Mouse (Mus musculus) small intestine, adult 2 months (tissue): Measurements from ENCODE around the gene Gm13420. TPM values are rescaled to one million over a fixed set of nuclear protein-coding genes. Genes with fewer than 3 reads are reported as not detected.

ENCODE experiments used
- H3K27ac ChIP-seq: fragments of 200-500 bp; 2 replicates; pipeline ENCODE4 v1.5.1; 2012; ENCODE audit warnings: low read depth, low read length, control low read depth, inconsistent platforms; ENCODE audit not compliant: insufficient read depth
- H3K27me3 ChIP-seq: fragments of 200-500 bp; 2 replicates; pipeline ENCODE4 v1.6.1; 2012; ENCODE audit warnings: mild to moderate bottlenecking, moderate library complexity, low read length, inconsistent platforms; ENCODE audit not compliant: control insufficient read depth, insufficient read depth
- H3K36me3 ChIP-seq: fragments of 200-500 bp; 2 replicates; pipeline ENCODE4 v1.6.1; 2012; ENCODE audit warnings: mild to moderate bottlenecking, low read length, control low read depth, inconsistent platforms; ENCODE audit not compliant: control insufficient read depth, insufficient read depth
- H3K4me1 ChIP-seq: fragments of 200-500 bp; 2 replicates; pipeline ENCODE4 v1.6.1; 2012; ENCODE audit warnings: low read length, inconsistent platforms, mixed read lengths; ENCODE audit not compliant: control insufficient read depth, insufficient read depth, insufficient read length
- H3K4me3 ChIP-seq: fragments of 200-500 bp; 2 replicates; pipeline ENCODE4 v1.5.1; 2012; ENCODE audit warnings: low read depth, mild to moderate bottlenecking, control low read depth, inconsistent platforms, low read length, moderate library complexity
- CTCF ChIP-seq: fragments of 200-500 bp; IDR thresholded peaks from 2 replicates; pipeline ENCODE4 v1.5.1; 2012; ENCODE audit warnings: low read depth, mild to moderate bottlenecking, control low read depth, inconsistent platforms, low read length, moderate library complexity, mixed read lengths; ENCODE audit not compliant: insufficient replicate concordance, insufficient read length; ENCODE audit errors: extremely low read depth
- POLR2A ChIP-seq: fragments of 200-500 bp; IDR thresholded peaks from 2 replicates; pipeline ENCODE4 v1.6.1; 2012; ENCODE audit warnings: low read depth, mild to moderate bottlenecking, control low read depth, inconsistent platforms, low read length, moderate library complexity
- WGBS: fragments of 180-500 bp; shearing (Covaris S2); methylation state at CpG from one replicate; pipeline ENCODE4 v1.1.7; 2018; 5-methylcytosine and 5-hydroxymethylcytosine counted together
- polyA plus RNA-seq: library from polyadenylated mRNA; depleted of rRNA; stranded (reverse); fragments of >200 nt; gene quantifications from 2 replicates; pipeline ENCODE4 v1.2.3, GENCODE M21; 2012

Gene Gm13420
- polyA plus RNA-seq, 1 experiment: 0.81 TPM

DNA sequence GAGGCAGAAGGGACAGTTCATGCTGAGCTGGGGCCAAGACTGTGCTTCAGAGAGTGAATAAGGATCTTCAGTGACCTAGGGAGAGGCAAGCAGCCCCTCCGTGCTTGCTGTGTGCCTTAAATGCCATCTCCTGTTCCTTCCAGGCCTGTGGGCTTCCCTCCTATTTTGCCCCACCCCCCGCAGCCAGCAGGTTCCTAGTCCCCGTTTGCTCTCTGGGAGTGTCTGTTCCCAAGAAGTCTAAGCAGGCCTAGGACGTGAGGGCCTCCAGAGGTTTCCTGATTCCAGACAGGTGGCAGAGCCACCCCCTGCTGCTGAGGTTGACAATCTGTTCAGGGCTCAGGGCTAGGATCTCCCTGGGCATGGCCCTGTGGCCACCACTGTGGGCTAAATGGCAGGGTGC lies 12.7 kb downstream of the Gm13420 start:
- no peaks in the 10 kb centered on the region for H3K4me1 ChIP-seq
- TF ChIP-seq POLR2A (no peak), CTCF (no peak)
- H3K36me3 ChIP-seq: peaks cover 37% of the 10 kb centered on the region
- H3K4me3 ChIP-seq: no peak overlapping the region
- H3K27ac ChIP-seq: no peak overlapping the region
- 71% methylated on average over 4 of the region's 4 CpGs for WGBS
- no peaks in the 10 kb centered on the region for H3K27me3 ChIP-seq

- Histone ChIP-seq H3K4me3 (no peak overlapping the region), H3K4me1 (no peaks in the 10 kb centered on the region), H3K36me3 (peaks cover 38% of the 10 kb centered on the region), H3K27me3 (no peaks in the 10 kb centered on the region), H3K27ac (no peak overlapping the region)
- TF ChIP-seq CTCF (no peak), POLR2A (no peak)
- 63% methylated on average over 12 of the region's 12 CpGs for WGBS
Observed at GRCm38 (mm10) chr2:29737209-29737925, 14.1 kb downstream of the Gm13420 start.

GRCm38 (mm10) chr2:29735708-29736107 lies 15.8 kb downstream of the Gm13420 start:
- WGBS: 60% methylated on average over 12 of the region's 12 CpGs
- TF ChIP-seq CTCF (no peak), POLR2A (no peak)
- Histone ChIP-seq H3K27ac (no peak overlapping the region), H3K27me3 (no peaks in the 10 kb centered on the region), H3K36me3 (peaks cover 39% of the 10 kb centered on the region), H3K4me3 (no peak overlapping the region), H3K4me1 (no peaks in the 10 kb centered on the region)

GRCm38 (mm10) chr2:29733348-29733747 lies 18.1 kb downstream of the Gm13420 start:
- H3K27me3 ChIP-seq: no peaks in the 10 kb centered on the region
- no peaks in the 10 kb centered on the region for H3K4me1 ChIP-seq
- peaks cover 42% of the 10 kb centered on the region for H3K36me3 ChIP-seq
- no peak overlapping the region for H3K4me3 ChIP-seq
- H3K27ac ChIP-seq: no peak overlapping the region
- TF ChIP-seq CTCF: no peak
- no peak for TF ChIP-seq POLR2A
- 98% methylated on average over 5 of the region's 5 CpGs for WGBS

DNA sequence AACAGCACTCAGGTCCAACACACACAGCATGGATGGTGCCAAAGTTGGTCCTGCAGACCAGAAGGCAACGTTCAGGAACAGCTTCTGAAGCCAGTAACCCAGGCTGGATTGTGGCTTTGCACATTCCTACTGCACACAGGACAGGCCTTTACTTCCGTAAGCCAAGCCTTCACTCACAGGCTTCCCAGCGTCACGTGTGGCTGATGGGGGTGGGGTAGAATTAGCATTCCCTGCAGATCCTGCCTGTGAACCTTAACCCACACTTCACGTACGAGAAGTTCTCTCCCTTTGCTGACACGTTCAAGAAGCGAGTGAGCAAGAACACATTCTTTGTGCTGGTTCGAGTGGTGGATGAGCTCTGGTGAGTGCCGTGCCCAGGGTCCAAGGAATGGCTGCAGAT lies 18.9 kb downstream of the Gm13420 start:
- no peaks in the 10 kb centered on the region for H3K27me3 ChIP-seq
- 90% methylated on average over 10 of the region's 10 CpGs for WGBS
- H3K4me3 ChIP-seq: no peak overlapping the region
- no peak for TF ChIP-seq POLR2A
- no peak for TF ChIP-seq CTCF
- H3K4me1 ChIP-seq: no peaks in the 10 kb centered on the region
- H3K36me3 ChIP-seq: peaks cover 38% of the 10 kb centered on the region
- H3K27ac ChIP-seq: no peak overlapping the region

GRCm38 (mm10) chr2:29731545-29731944 lies 19.9 kb downstream of the Gm13420 start:
- H3K27ac ChIP-seq: no peak overlapping the region
- H3K4me3 ChIP-seq: no peak overlapping the region
- H3K36me3 ChIP-seq: peaks cover 31% of the 10 kb centered on the region
- H3K4me1 ChIP-seq: no peaks in the 10 kb centered on the region
- 56% methylated on average over 3 of the region's 3 CpGs for WGBS
- H3K27me3 ChIP-seq: no peaks in the 10 kb centered on the region
- no peak for TF ChIP-seq POLR2A
- TF ChIP-seq CTCF: peak; percentile 49; the same call in 1 of the 2 replicates

- no peaks in the 10 kb centered on the region for H3K4me1 ChIP-seq
- no peaks in the 10 kb centered on the region for H3K27me3 ChIP-seq
- WGBS: 60% methylated on average over 2 of the region's 2 CpGs
- H3K36me3 ChIP-seq: peaks cover 35% of the 10 kb centered on the region
- H3K4me3 ChIP-seq: no peak overlapping the region
- H3K27ac ChIP-seq: no peak overlapping the region
- TF ChIP-seq CTCF: no peak
- TF ChIP-seq POLR2A: no peak
Observed at GRCm38 (mm10) chr2:29729500-29729899, 22.0 kb downstream of the Gm13420 start.
